Mouse (Mus musculus) frontal cortex, postnatal 10 days (tissue): Measurements from ENCODE around the gene Oxgr1.
"Not testable (repeated sequence)": the region's sequence is repeated elsewhere in the genome, so short reads cannot be mapped to it uniquely, and the experiment has no call there.

ENCODE experiments used
- DNase-seq, 2 experiments: peaks; one replicate each; pipeline ENCODE4 v3.0.0; 2022; ENCODE audit warnings: low spot score in 2 of 2, mixed read lengths in 1 of 2

The Oxgr1 gene

DNA sequence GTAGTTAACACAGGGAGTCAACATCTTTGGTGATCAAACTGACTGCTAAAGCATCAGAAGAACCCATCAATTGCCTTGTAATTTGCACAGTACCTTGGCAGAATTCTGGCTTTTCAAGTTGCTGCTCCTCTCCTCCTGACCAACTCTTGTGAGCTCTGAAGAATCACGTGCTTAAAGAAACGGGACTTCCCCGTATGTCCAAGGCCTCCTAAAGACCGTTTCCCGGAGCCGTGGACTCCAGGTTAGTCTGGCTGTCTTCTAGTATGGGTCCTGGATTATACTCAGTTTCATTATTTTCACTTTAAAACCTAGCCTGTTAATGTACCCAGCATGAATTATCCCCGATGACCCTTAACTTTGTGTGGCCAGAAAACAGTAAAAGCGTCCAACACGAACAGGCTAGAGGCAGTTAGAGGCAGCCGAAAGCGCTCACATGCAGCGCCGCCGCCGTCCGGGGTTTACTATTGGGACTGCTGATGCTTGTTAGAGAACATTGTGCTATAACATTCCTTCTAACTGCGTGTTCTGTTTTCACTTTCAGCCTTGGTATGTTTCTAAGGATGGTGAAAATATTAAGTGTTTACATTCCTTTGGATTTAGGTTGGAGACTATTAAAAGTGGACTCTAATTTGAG lies at the start of gene Oxgr1:
Gene Oxgr1, minus strand, starts transcription at position 249 of the 634 bp plus-strand sequence.
- DNase-seq: no peak

DNA sequence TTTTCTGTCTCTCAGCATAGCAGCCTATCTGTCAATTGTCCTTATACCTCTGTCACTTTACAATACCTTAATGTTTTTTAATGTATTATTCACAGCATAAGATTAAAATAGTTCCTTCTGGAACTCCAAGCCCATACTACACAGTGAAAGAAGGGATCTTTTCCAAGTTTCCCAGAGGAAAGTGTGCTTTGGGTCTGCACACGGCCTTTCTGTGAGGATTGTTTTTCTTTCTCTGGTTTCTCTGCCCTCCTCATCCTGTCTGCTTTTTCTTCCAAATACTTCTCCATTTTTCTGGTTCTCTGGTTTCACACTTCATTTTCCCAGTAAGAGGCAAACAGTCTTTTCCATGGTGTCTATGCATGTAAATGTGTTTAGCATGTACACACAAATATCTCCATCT lies 48.2 kb upstream of the Oxgr1 start:
- DNase-seq: no peak

DNA sequence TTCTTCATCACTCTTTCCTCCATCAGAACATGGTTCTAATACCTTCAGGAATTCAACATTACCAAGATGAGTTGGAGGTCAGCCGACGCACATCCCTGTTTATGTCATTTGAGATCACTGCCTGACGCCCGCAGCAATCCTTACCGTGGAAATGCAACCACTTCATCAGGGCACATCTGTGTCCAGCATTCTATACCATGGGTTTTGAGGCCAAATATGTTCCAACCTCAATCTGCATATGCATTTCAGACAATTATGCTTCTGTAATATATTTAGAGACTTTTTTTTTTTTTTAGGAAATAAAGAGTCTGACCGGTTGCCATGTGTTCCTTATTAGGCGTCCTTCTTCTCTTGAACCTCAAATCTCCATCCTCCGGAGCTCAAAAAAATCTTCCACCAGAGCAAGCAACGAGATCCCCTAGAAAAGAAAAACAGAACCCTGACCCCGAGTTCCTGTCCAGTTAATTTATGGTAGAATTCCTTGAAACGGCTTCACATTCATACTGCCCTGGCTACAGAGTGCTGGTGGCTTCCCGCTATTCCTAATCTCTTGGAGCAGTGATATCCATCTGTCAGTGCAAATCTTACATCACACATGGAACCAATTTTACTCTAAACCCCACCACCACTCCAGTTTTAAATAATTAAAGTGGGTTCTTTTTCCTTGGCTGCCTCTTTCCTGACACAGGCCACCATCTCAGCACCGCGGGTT lies 47.6 kb upstream of the Oxgr1 start:
- no peak for DNase-seq

DNA sequence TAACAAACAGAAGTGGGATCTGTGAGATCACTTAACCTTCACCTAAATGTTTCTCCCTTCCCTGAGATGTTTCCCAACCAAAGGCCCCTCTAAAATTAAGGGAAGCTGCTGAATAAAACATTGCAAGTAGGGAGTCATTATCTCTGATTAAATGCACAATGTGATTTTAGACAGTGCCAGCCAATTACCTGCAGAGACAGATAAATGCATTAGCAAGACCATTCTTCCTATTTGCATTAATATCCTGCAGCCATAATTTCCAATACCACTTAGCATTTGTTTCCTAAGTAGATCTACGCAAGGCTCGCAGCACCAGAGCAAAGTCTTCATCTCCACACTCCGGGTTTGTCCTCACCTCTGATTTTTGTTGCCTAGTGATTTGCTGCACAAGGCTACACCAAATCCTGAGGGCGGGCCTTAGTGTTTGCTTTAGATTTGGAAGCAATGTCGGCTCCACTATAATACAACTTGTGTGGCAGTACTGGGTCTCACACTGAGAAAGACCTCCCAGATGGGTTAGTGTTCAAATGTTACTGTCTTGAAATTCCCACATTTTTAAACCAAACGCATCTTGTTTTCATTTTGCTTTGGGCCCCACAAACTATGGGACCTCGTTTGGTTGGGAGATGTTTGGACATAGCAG lies 46.9 kb upstream of the Oxgr1 start:
- no peak for DNase-seq

DNA sequence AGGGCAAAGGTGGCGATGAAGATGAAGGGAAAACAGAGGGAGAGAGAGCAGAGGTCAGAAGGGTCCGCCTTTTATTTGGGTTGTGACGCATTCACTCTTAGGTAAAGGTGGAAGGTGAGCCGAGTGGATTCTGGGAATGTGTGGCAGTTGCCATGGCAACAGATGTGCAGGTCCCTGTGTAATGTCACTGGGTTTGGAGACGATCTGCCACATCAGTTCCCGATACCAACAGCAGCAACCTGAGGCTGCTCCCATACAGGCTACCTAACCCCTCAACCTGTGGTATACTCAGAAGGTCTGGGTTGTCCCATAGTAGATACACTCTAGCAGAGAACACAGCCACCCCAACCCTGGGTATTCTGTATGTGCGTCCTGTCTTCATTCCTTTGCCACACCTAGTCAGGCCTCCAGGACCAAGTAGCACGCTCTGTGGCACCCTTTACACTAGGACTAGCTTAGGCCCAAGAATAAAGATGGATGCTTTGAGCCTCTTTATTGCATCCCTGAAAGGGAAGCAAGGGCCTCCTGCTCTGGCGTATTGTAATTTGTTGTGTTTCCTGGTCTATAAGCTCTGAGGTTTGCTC lies 41.9 kb upstream of the Oxgr1 start:
- no peak for DNase-seq

DNA sequence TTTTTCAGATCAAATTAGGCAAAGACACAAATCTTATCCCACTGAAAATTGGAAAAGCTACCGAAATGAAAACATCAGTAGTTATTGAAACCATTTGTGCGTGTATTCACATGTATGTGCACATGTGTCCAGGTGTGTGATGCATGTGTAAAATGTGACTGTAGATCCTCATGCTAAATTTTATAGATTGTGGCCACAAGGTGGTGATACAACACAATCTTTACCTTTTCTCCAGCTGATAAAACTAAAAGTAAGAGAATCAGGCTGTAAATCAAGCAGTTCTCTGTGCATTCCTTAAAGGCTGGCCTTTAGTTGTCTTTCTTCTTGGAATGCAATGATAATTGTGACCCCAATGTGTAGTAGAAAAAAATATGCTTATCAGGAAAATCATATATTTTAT lies 34.0 kb upstream of the Oxgr1 start:
- no peak for DNase-seq

DNA sequence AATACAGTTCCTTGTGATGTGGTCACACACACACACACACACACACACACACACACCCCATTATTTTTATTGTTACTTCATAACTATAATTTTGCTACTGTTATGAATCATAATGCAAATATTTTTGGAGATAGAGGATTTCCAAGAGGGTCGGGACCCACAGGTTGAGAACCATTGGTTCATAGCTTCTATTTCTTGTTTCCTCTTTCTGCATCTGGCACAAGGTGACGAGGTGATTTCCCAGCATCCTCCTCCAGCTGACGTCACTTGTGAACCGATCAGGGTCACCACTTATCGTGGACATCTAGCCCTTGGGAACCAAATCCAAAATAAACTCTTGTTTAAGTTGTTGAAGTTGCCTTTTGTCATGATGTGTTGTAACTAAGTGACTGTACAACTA lies 33.5 kb upstream of the Oxgr1 start:
- DNase-seq: no peak

DNA sequence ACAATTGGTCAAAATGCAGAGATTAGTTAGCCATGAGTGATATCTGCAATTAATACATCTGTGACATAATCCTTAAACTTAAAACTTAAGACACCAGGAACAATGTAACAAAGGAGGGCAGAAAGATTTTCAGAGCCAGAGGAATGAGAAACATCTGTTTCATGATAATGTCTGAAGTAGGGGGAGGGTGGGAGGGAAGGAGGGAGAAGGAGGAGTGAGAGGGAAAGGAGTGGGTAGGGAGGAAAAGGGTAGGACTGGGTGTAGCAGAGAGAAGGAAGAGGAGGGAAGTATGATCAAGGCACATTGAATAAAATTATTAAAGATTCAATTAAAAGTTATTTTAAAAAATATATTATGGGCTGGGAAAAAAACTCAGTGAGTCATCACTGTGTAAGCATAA lies 32.0 kb upstream of the Oxgr1 start:
- no peak for DNase-seq

DNA sequence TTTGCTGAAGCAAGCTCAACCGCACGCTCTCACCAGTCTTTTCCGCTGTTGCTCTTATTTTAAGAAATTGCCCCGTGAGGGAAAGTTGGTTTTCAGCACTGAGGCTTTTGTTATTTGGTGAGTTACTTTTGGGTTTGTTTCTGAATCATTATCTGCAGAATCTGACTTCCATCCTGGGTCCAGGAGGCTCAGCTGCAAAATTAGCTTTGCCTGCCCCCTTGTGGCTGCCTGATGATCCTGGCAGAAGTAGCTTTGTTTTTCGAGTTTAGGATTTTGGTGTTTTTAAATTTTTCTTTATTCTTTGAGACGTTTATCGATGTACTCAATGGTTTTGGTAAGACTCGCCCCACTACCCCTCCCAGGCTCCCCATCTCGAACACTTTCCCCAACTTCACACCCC lies 18.9 kb upstream of the Oxgr1 start:
- DNase-seq: peak in 1 of 2 experiments; percentile 67

DNA sequence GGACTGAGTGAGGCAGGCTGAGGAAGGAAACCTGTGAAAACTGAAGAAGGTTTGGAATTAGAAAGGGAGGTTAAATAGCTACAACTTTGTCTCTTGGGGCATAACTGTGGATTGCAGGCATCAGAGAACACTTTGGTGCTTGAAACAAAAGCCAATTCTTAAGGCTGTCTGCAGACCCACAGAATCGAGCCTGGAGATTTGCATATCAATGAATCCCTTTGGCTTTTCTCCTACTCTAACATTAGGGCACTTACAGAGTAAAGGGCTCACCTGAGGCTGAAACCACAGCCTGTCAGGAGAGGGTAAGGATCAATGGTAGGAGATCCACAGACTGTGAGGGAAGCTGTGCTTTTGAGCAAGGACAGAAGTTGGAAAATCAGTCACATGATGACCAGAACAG lies 8.8 kb downstream of the Oxgr1 start:
- DNase-seq: no peak

DNA sequence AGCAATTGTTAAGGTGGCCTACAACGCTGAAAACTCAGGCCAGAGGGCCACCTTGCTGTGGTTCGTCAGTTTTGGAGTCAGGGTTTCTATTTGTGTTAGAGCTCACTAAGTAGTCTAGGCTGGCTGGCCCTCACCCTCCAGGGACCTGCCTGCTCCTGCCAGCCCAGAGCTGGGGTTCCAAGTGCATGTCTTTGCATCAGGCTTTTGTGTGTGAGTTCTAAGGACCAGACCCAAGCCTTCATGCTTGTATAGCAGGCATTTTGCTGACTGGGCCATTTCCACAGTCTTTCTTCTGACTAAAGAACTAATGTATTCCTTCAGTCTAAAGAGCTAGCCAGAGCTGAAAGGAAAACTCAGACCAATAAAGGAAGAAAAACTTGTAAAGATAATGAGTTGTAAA lies 22.3 kb downstream of the Oxgr1 start:
- no peak for DNase-seq

DNA sequence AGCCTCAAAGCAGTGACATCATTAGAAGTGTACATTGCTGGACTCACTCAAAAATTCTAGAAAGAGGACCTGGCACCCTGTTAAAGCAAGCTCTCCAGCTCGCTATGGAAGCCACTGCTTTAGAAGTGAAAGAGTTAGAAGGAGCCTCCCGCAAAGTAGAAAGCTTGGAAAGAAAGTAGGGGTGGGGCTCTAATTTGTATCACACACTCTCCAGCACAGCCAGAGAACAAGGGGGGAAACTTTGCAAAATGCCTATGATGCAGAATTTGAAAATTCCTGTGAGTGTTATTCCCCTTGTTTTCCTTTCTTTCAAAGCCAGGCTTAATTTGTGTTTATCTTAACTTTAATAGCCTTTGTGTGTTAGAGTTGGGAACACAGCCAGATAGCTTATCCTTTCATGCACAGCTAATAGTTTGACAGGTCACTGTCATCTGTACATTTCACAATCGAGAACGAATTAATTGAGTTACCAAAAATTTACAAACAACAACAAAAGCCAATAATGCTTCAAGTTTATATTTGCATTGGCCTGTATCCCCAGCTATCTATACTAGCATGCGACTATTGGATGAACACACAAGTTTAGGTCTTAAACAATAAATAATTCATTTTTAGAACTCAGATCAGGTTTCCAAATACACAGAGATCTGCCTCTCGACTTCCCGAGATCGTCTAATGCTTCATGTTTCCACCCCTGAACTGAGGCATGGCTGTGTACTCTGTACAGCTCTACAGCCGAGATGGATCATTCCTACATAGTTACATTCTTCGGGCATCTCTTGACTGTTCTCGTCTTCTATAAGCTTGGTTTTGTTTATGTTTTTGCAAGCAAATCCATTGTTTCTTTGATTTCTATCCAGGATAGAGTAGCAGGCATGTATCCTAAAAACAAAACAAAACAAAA lies 32.0 kb downstream of the Oxgr1 start:
- DNase-seq: no peak

DNA sequence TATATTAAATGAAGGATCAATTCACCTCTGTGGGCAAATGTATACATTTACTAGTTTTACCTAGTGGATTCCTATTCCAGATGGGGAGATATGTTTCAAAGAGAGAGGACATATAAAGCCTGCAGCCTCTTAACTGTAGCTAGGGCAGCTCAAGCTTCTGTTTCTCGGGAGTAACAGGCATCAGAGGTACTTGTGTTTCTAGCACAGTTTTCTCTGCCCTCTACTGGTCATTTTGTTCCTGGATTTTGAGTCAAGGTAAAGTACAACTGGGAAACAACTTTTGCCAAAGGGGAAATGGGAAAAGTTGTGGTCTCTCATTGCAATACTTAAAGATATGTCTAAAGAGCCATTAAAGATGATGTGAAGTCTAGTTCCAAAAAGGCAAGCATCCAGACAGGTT lies 37.1 kb downstream of the Oxgr1 start:
- no peak for DNase-seq

DNA sequence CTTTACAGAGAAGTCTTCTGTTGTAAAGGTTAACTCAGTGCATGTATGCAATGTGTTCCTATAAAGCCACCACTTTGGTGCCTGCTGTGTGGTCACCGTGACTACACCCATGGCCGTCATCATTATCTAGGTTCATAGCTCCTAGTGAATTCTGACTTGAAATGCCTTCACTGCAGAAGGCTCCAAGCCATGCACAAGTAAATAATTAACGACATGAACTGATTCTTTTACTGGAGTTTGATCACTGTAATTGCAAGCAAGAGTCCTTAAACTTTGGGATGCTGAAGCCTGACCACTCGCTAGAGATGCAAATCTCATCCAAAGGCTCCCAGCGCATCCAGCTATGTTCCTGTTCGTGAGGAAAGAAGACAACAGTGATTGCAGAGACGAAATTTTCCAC lies 38.6 kb downstream of the Oxgr1 start:
- DNase-seq: no peak

DNA sequence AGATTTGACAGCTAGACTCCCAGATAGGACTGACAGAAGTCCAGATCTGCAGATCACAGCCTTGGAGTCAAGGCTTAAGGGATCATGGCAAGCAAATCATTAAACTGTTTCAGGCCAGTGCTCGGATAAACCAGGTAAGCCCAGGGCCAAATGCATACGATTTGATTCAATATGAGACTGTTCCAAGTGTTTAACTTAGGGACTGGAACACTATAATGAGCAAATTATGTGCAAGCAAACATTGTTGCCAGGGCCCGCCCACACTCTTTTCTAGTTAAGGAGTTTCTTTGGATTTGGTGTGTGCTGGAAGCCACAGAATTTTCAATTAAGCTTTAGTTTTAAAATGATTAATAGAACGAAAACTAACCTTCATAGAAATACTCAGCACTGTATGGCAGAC lies 39.6 kb downstream of the Oxgr1 start:
- DNase-seq: no peak

DNA sequence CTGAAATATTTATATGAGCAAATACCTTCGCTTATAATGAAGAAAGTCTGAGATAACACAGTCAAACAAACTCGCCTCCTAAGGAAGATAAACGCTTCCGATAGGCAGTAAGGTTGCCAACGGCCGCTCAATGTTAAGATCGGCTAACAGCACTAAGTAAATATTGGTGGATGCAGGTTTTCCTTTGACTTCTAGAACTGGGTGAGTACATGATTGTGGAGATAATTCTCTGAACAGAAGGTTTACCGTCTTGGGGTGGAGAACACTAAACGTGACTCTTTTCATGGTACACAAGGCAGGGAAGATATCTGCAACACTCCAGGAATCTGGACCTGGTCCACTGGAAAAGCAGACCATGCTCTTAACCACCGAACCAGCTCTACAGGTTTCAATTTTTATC lies 52.6 kb downstream of the Oxgr1 start:
- no peak for DNase-seq

DNA sequence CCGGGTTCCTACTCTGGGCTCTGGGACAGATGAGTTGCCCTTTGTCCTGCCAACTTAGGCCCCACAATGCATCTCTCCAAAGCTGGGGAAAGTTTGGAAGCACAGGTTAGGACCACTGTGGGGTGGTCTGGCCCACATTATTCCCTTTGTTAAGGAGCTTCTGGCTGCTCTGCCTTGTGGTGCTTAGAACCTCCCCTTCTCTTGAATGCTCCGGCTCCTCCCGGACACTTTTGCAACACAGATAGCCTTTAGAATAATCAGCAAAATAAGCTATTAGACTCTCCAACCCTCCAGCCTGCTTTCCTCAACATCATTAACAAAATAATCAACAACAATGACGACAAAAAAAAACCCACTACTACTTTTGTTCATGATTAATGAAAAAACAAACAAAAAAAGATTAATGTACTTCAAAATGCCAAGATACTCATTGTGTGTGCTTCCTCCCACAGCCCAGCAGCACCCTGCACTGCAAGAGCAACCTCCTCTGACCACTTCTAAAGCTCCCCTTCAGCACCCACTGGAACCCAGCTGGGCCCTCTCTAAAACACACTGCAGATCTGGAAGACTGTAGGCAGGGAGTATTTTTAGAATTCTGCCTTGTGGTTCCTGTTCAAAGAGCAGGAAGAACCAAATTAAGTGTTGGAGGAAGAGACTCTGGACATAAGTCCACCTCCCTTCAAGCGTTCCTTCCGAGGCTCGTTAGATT lies 53.1 kb downstream of the Oxgr1 start:
- DNase-seq: no peak

DNA sequence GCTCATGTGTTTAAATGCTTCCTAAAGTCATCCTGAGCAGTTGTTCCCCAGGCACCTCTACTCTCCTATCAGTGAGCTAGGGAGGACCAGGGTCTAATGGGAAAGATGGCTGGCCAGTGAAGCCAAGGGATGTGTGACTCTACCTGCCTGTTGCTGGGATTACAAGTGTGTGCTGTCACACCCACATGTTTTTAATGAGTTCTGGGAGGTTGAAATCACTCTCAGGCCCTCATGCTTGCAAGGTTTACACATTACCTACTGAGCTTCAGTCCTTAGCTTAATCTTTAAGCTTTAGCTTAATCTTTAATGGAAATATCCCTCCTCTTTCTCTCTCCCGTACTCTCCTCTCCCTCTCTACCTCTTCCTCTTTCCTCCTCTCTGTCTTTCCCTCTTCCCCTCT lies 55.0 kb downstream of the Oxgr1 start:
- no peak for DNase-seq

DNA sequence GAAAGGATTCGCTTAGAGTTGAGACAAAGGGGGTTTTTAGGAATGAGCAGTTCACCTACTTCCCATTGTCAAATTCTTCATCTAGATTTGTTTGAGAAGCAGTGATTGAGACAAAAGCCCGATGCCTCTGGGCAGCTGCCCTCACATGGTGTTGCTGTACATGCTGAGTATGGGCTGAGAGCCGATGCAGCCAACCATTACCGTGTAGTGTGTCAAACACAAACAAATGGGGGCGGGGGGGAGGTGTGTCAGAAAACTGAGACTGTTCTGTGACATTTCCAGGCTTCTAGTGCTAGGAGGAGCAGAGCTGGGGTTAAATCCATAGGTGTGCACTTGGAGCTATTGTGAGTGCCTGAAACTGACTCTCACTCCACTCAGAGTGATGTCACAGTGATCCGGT lies 55.5 kb downstream of the Oxgr1 start:
- DNase-seq: no peak

DNA sequence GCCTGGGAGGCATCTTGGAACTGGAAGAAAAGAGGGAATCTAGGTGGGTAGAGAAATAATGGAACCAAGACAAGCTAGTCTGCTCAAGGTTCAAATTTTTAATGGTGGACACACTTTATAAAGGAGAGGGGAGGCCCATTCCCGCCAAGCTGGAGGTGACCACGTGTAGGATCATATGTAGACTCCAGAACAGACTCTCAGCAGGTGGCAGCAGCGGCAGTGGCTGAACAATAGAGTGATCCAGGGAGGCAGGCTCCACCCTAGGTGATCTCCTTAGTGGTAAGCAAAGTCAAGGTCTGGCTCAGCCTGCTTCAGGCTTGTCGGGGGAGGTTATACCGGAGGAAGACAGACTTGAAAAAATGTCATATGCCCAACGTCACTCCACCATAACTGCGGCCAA lies 55.9 kb downstream of the Oxgr1 start:
- DNase-seq: not testable (repeated sequence)

DNA sequence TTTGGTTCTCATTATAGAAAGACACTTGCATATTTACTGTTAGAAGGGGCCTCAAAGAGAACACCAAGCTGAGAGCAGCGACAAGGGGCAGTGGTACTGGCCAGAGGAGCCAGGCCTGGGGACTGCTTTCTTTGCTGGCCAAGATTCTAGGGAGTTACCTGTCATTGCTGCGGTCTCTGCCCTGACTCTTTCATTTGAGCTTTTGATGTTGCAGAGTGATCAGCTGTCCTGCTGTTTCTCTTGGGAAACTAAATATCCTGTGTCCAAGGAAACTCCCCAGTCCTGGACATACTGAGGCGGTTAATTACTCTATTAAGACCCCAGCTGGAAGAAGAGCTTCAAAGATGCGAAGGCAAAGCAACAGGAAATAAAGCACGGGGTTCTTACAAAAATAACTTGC lies 60.9 kb downstream of the Oxgr1 start:
- no peak for DNase-seq
